Mouse (Mus musculus) heart, adult 2 months (tissue): Measurements from ENCODE around the gene Scgb1a1.

Experiments used
- CTCF ChIP-seq: fragments of 200-600 bp; IDR thresholded peaks from 2 replicates; pipeline ENCODE4 v1.8.1; 2022; ENCODE audit warnings: antibody characterized with exemption, mild to moderate bottlenecking, moderate library complexity
- EP300 ChIP-seq: fragments of 200-500 bp; IDR thresholded peaks from 2 replicates; pipeline ENCODE4 v1.6.1; 2011; ENCODE audit warnings: low read depth, low read length, control low read depth; ENCODE audit not compliant: insufficient read depth
- POLR2A ChIP-seq: fragments of 200-500 bp; IDR thresholded peaks from 2 replicates; pipeline ENCODE4 v1.6.1; 2011; ENCODE audit warnings: mild to moderate bottlenecking, low read depth, low read length, control low read depth; ENCODE audit not compliant: insufficient read depth

GRCm38 (mm10) chr19:9071456-9072156, 16.2 kb downstream of the Scgb1a1 start:
- peak; percentile 92 for TF ChIP-seq EP300
- TF ChIP-seq CTCF: no peak
- no peak; the same call in 1 of the 2 replicates for TF ChIP-seq POLR2A
